Comparison of ENCODE assay signal across 1 mouse cellular context in genomic region chr17:36893387-36893786, GRCm38 (mm10).
TF ChIP-seq lines count a peak whose summit lies in the region.

No protein-coding gene starts in this region.

TF ChIP-seq in MEL, 35 proteins besides CTCF, POLR2A, EP300 and RAD21 (continued from another document):
- peak; percentile 59; the same call in 1 of the 2 replicates for TF ChIP-seq MEF2A (IDR thresholded peaks at IDR 0.05; ENCODE audit: extremely low read depth, insufficient replicate concordance, low read depth, low read length, poor library complexity, severe bottlenecking)
- TF ChIP-seq GATA1 (IDR thresholded peaks at IDR 0.05; ENCODE audit: low read depth, low read length): peak; percentile 68
- no peak for TF ChIP-seq BHLHE40 (IDR thresholded peaks at IDR 0.05; ENCODE audit: borderline replicate concordance, low read depth, low read length)
- TF ChIP-seq TAL1 (IDR thresholded peaks at IDR 0.05; ENCODE audit: low read length): no peak
- no peak for TF ChIP-seq HCFC1 (IDR thresholded peaks at IDR 0.05; ENCODE audit: low read depth, low read length)
- no peak for TF ChIP-seq UBTF (IDR thresholded peaks at IDR 0.05; ENCODE audit: borderline replicate concordance, insufficient read depth, low read depth, low read length)
- TF ChIP-seq JUND (IDR thresholded peaks at IDR 0.05; ENCODE audit: low read depth, low read length): no peak
- TF ChIP-seq ETS1 (IDR thresholded peaks at IDR 0.05; ENCODE audit: low read depth, low read length): peak; percentile 58
- TF ChIP-seq USF2 (IDR thresholded peaks at IDR 0.05; ENCODE audit: borderline replicate concordance in 1 of 2, insufficient read depth in 1 of 2, low read depth in 1 of 2, low read length in 2 of 2): no peak
- TF ChIP-seq MXI1 (IDR thresholded peaks at IDR 0.05; ENCODE audit: low read depth, low read length): no peak
- peak; percentile 65; the same call in 1 of the 2 replicates for TF ChIP-seq MAFK (IDR thresholded peaks at IDR 0.05; ENCODE audit: borderline replicate concordance, low read depth, low read length)
- TF ChIP-seq NRF1 (IDR thresholded peaks at IDR 0.05; ENCODE audit: insufficient read depth, low read depth, low read length, poor library complexity, severe bottlenecking): no peak
- TF ChIP-seq RCOR1 (IDR thresholded peaks at IDR 0.05; ENCODE audit: low read depth, low read length): peak; percentile 92
- TF ChIP-seq USF1 (IDR thresholded peaks at IDR 0.05; ENCODE audit: low read depth, low read length): no peak
- TF ChIP-seq TBP (IDR thresholded peaks at IDR 0.05; ENCODE audit: low read depth, low read length): no peak
- TF ChIP-seq MAZ (IDR thresholded peaks at IDR 0.05; ENCODE audit: low read depth, low read length): no peak
- TF ChIP-seq MAX (IDR thresholded peaks at IDR 0.05; ENCODE audit: low read length): no peak
- no peak for TF ChIP-seq E2F4 (IDR thresholded peaks at IDR 0.05; ENCODE audit: borderline replicate concordance, low read depth, low read length)
- TF ChIP-seq MYB (IDR thresholded peaks at IDR 0.05; ENCODE audit: low read depth, low read length): no peak
- TF ChIP-seq SIN3A (IDR thresholded peaks at IDR 0.05; ENCODE audit: low read length): peak; percentile 32; the same call in 1 of the 2 replicates
